Mouse (Mus musculus): Measurements from ENCODE around the gene Dbi.

Gene Dbi

DNA sequence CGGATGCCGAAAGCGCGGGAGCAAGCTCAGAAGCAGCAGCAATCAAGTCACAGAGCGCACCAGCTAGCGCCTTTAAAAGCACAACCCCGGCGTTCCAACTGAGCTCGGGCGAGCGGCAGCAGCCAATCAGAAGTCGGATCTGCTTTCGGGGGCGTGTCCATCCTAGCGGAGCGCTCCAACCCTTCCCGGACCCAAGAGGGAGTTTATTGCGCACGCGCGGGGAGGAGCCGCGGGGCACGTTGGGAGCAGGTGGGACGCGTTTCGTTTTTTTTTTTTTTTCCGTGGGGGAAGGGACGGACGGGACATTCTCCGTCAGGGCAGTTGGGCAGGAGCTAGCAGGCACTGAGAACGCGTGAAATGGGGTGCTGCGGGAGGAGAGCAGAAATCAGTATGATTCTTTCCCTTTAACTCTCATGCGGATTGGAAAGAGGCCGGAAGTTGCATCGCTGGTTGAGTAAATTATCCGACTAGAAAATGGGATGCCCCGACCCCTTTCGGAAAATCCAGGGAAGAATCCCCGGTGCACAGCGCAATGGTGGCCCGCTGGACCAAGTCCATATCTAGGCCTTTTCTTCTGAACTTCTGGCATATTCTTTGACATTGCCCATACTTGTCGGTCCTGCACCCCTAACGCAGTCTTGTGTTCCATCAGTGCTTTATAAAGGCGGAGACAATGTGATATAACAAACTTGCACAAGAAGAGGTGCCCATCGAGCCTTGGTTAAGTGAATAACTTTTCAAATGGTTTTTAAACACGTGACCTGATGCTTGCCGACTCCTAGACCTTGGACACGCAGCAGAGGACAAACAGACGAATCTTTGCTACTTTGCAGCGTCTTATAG lies at the start of gene Dbi, which contains the start of gene 3110009E18Rik:
TSS of gene Dbi (minus strand) at position 110 of the 843 bp plus-strand sequence.
TSS of gene 3110009E18Rik (plus strand) at position 219 of the 843 bp plus-strand sequence.
- DNase-seq (ENCODE audit: low spot score), result peak; percentile 90

DNA sequence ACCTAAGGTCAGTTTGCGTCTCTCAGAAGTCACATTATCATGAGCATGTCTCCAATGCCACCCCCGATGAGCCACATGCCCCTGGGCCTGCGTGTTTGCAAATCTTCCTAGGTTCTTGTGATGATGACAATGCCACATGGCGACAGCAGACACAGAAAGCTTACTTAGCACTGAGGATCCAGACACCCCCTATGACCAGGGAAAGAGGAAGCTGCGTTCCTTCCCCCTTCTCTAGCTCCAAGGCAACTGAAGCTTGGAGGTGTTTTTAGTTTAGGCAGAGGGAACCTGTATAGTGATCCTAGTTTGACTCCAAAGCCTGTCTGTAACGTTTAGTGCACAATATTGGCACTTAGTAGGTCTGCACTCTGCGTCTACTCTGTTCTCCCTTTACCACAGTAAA lies 49.4 kb upstream of the Dbi start:
- no peak for DNase-seq (ENCODE audit: low spot score)

DNA sequence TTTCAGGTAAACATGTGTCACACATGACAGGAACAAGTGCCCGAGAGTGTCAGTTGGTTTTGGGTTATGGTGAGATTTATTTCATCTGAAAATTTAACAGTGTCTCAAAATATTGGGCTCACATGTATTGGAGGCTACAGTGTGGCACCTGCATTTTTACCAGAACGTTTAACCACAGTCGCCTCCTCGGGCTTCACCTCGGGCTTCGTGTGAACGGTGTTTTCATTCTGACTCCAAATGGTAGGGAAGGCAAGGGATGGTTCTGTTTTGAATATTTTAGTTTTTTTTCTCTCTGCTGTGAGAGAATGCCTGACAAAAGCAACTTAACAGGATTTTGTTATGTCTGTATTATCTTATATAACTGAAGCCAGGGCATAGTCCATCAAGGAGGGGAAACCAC lies 47.8 kb upstream of the Dbi start:
- DNase-seq (ENCODE audit: low spot score), result no peak

DNA sequence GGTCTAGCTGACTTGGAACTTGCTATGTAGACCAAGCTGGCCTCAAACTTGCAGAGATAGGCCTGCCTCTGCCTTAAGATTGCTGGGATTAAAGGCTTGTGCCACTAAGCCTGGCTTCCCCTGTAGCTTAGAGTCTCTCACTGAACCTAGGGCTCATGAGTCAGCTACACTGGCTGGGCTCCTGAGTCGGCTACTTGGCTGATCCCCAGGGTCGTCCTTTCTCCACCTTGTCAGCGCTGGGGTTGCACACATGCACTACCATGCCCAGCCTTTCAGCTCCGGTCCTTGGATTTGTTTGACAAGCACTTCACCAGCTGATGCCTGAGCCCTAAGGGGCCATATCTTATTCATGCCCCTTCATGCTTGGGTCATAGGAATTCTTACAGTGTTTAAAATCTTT lies 47.1 kb upstream of the Dbi start:
- no peak for DNase-seq (ENCODE audit: low spot score)

DNA sequence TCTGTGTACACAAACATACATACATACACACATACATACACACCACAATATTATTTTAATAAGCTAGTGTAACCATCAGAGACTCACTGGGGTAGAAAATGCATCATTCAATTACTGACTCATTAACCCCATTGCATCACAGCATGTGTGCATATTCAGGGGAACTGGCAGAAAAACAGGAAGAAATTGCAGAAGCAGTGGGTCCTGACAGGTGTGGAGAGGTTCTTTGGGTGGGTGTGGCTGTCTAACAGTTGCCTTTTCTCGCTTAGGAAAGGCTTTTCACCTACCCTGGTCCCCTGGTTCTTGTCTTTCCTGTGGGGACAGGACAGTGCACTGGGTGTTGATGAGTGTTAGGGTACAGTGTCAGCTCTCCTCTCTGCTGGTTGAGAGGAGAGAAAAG lies 41.7 kb upstream of the Dbi start:
- DNase-seq (ENCODE audit: low spot score), result no peak

DNA sequence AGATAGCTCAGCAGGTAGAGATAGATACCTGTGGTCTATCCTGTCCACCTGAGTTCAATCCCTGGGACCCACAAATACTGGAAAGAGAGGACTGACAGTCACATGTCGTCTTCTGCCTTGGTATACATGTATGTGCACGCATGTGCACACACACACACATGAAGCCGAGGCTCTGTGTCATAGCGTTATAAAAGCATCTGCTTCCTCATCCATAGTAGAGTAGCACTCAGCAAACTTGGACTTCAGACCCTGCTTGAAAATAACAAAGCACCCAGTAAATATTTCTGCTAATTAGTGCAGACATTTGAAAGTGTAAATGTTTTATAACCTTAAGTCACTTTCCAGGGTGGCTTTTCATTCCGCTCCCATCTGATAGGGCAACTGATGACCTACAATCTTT lies 40.6 kb upstream of the Dbi start:
- DNase-seq (ENCODE audit: low spot score), result no peak

DNA sequence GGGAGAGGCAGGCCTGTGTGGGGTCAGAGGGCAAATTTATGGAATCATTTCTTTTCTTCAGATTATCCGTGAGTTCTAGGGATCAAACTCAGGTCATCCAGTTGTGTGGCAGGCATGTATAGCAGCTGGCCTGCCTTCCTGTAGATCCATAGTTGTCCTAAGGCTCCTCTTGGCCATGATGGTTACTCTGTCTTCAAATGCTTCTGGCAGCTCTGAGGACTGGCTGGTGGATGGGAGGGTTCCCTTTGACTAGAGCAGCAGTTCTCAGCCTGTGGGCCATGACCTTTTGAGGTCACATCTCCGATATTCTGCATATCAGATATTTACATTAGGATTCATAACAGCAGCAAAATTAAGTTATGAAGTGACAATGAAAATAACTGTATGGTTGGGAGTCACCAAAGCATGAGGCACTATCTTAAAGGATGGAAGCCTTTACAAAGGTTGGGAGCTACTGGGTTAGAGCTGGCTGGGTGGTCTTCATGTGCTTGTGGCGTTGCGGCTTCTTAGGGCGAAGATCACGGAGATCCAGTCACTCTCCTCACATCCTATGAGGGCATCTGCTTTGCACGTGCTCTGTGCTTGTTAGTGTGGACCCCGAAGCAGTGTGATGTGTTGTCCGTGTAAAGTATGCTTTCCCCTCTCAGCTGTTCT lies 37.7 kb upstream of the Dbi start:
- no peak for DNase-seq (ENCODE audit: low spot score)

DNA sequence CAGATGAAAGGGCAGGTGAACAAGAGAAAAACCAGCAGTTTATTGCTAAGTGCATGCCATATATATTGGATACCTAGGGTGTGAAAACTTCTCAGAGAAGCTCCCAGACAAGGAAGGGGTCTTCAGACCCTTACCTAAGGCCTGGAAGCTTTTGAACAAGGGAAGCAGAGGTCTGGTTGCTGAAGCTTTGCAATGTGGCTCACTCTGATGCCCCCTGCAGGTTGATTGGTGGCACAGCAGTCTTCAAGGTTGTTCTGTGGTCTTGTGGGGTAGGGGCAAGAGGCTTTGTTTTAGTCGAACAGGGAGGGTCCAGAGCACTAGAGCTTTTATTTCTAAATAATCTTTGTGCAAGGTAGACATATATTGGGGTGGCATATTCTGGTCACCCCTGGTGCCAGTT lies 34.4 kb upstream of the Dbi start:
- no peak for DNase-seq (ENCODE audit: low spot score)

DNA sequence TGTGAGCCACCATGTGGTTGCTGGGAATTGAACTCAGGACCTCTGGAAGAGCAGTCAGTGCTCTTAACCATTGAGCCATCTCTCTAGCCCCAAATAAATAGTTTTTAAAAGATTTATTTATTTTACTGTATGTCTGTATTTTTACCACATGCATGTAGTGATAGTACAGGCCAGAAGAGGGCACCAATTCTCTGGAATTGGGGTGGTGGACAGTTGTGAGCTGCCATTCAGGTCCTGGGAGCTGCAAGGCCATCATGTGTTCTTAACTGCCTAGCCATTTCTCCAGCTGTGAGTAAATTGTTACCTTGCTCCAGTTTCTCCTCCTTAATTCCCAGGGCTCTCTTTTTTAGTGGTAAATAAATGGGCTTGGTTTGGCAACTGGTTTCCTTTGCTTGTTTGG lies 33.4 kb upstream of the Dbi start:
- no peak for DNase-seq (ENCODE audit: low spot score)

DNA sequence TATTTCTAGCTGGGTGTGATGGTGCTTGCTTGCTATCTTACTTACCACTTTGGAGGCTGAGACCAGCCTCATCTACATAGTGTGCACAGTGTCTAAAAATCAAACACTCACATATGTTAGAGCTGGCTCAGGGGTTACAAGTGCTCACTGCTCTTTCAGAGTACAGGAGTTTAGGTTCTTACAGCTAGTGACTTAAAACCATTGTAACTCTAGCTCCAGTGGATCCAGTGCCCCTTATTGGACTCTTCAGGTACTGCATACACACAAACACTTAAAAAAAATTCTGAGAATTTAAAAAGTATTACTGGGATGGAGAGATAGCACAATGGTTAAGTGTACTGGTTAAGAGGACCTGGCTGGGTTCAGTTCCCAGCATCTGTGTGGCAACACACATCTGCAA lies 26.1 kb upstream of the Dbi start:
- DNase-seq (ENCODE audit: low spot score), result no peak

DNA sequence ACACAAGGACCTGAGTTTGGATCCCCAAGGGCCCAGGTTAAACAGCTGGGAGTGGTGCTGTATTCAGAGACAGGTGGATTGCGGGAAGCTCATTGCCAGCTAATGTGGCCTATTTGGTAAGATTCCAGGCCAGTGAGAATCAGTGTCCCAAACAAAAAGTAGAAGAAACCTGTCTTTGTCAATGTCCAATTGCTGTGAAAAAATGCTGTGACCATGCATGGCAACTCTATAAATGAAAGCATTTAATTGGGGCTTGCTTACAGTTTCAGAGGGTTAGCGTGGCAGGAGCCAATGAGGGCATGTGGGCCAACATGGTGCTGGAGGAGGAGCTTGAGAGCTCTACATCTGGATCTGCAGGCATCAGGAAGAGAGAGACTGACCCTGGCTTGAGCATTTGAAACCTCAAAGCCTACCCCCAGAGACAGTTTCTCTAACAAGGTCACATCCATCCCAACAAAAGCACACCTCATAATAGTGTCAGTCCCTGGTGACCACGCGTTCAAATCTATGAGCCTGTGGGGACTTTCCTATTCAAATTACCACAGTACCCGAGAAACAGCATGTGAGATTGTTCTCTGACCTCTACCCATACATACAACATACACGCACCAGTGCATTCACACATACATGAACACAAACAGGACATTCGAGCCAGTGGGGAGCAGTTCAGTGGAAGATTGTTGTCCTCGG lies 24.8 kb upstream of the Dbi start:
- no peak for DNase-seq (ENCODE audit: low spot score)

DNA sequence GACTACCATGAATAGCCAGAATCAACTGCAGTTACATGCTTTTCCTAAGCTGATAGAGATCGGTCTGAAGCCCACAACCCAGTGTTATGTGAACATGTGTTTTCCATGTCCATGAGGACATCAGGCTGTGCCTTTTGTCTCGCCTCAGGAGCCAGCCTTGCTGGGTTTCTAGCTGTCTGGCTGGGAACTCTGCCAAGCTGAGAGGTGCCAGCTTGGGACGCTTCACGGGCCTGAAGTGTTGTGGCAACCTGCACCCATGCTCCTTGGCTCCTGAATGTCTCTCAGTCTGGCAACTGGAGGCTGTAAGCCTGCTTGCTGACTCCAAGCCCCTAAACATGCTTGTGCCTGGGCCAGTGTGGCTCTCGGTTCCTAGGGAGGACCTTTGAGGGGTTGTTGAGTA lies 21.7 kb upstream of the Dbi start:
- no peak for DNase-seq (ENCODE audit: low spot score)

DNA sequence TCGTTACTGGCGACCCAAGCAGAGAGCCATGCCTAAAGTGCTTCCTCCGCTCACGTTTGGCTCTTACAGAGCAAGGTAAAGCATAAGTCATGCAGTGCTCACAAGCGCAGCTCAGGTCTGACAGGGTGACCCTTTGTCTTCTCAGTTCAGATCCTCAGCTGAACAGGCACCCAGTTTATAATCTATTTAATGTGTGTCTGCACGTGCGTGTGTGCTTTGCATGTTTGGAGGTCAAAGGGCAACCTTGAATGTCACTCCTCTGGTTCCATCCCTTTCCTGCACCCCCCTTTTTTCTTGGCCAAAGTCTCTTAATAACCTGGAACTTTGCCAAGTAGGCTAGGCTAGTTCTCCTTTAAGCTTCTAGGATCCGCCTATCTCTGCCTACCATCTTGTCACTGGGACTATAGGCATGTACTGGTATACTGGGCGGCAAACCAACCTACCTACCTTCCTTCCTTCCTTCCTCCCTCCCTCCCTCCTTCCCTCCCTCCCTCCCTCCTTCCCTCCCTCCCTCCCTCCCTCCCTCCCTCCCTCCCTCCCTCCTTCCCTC lies 19.3 kb upstream of the Dbi start:
- no peak for DNase-seq (ENCODE audit: low spot score)

DNA sequence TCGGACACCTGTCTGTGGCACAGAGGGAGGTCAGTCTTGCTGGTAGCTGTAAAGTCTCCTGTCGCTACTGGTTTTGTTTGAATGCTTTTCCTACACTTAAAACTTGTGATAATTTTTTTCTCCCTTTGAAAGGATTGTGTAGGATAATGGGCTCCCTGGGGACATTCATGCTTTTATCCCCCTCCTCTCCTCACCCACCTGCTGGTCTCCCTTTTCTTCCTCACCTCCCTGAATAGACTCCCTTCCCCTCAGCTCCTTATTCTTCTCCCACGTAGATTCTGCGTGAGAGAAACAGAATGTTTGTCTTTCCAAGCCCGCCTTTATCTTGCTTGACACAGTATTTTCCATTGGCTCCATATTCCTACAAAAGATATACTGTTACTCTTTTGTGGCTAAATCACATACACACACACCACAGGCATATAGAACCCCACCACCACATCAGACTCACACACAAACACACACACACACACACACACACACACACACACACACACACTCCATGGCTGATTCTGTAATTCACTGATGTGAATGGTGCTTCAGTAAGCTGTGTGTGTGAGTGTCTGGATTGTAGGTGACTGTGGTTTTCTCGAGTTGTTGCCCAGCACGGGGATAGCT lies 18.2 kb upstream of the Dbi start:
- DNase-seq (ENCODE audit: low spot score), result no peak

DNA sequence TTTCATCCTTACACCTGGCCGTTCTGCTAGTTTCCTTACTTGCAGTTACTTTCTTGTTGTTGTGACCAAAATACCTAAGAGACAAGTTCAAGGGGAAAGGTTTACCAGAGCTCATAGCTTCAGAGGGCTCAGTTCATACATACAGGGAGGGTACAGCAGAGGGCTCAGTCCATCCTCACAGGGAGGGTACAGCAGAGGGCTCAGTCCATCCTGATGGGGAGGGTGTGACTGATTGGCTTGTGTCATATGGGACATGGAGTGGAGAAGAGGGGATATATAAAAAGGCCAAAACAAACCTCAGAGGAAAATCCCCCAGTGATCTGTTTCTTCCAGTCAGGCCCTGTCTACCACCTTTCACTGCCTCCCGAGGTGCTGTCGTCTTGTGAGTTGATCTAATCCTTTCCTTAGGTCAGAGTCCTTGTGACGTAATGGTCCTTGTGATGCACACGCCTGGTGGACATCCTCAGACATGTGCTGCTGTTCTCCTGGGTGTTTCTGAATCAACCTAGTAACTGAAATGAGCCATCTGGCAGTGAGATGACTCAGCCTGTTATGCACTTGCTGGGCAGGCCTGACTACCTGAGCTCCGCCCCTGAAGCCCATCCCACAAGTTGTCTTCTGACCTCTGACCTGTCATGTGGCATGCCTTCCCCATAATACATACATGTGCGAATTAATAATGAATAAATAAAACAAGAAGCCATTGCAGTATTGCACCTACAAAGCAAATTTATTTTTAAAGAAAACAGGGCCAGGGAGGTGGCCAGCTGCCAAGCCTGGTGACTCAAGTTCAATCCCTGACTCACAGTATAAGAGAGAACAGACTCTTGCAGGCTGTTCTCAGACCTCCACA lies 15.3 kb upstream of the Dbi start:
- no peak for DNase-seq (ENCODE audit: low spot score)

DNA sequence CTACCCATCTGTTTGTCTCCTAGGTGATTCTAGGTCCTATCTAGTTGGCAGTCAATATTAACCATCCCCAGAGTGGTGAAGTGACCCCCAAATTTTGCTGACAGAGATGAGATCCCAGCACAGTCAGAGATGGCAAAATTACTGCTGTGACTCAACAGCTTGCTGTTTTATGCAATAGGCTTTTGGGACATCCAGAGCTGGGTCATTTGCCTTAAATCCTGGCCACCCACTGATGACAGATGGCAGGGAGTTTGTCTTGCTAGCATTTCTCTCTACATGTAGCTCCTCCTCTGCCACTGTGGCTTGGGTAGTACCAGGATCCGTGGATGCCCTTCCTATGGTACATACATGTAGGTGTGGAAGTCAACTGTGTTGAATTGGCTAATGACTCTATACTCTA lies 11.5 kb upstream of the Dbi start:
- DNase-seq (ENCODE audit: low spot score), result no peak

DNA sequence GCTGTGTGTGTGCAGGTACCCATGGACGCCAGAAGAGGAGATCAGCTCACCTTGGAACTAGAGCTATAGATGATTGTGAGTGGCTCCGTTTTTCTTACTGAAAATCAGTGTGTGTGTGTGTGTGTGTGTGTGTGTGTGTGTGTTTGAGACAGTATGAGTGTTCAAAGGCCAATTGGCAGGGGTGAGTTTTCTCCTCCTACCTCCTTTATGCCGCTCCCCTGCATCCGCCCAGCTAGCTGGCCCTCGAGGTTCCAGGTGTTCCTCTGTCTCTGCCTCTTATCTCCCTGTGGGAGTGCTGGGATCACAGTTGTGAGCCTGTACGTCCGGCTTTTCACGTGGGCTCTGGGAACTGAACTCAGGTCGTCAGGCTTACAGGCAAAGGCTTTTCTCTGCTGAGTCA lies 5.4 kb upstream of the Dbi start:
- no peak for DNase-seq (ENCODE audit: low spot score)

DNA sequence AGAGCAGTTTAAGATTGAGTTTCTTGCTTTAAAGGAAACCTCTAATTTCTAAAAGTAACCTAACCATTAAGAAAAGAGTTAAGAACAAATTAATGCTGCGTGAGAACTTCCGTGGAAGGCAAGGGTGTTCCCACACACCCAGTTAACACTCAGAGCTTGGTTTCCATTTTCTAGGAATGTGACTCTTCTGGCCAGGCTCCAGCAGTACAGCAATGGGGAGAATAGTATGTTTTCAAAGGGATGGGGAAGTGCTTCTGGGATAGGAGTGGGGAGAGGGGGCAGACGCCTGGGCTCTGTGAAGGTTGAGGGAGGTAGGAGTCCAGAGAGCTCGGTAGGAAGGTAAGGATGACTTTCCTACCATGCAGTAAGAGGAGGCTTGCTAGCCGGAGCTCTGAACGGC lies 4.6 kb upstream of the Dbi start:
- DNase-seq (ENCODE audit: low spot score), result no peak

DNA sequence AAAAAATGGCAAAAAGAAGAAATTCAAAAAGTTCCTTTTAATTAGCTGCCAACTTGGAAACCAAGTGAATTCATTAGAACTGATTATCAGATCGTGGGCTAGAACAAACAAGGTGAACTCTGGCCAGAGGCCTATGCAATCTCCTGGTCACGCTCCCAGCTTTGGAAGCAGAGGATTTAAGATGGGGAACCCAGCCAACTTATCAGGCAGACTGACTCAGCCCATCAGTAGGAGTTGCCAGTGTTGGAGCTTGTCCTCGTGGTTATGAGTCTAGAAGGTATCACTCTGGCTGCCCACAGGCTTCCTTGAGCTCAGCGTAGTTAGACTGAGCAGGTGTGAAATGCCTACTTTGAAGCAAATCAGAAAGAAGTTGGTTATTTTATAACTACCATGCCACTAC lies 4.0 kb upstream of the Dbi start:
- DNase-seq (ENCODE audit: low spot score), result no peak

DNA sequence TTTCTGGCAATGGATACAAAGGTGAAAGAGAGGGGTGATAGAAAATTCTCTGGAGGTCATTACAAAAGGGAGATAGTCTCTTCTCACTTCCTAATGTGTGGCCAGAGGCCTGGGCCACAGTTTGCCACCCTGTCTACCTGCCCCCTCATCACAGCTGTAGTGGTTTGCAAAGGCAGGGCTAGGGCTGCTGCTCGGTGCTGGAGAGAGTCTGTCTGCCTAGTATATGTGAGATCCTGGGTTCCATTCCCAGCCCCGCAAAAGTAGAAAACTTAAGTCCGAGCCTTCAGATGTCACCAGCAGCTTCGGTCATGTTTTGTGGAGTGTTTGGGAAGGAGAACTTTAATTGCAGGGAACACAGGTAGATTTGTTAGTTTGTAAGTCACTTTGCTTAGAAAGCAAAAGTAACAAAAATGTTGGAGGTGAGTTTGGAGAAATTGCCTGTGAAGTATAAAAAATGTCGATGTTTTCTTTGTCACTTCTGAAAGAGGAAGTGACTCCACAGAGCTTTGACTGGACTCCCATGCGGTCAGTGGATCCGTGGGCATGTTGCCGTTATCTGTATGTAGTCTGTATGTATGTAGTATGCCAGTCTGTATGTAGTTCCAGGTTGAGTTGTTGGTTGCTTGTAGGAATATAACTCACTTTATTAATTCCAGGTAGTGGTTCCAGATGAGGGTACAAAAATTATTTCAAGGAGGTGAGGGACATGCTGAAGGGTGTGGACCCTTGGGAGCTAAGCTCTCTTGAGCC lies 1.9 kb upstream of the Dbi start:
- no peak for DNase-seq (ENCODE audit: low spot score)

Measured in layer of hippocampus, adult 9-10 months (tissue).